Mouse (Mus musculus): ENCODE data around the gene Ppp1r14d.

DNA sequence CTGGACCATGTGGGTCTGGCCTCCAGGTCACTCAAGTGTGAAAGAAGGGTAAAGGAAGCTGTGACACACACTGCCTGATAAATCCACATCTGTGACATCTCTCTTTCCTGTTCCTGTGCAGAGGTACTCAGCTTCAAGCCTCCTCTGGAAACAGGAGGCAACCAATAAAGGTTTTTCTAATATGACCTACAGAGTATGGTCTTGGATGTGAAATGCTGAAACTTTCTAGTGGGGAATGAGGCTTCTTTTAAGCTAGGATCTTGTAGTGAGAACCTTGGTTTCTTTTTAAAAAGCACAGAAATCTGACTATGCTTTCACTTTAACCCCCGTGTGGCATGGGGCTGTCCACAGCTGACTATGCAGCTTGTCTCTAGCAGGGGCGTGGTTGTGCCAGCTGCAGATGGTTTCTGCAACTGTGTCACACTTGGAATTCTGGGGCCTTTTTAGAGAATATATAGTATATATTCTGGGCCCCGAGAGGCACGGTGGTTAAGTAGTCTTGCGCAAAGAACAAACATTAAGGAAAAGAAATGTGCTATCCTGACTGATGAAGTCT lies 52.2 kb downstream of the Ppp1r14d start:
- no peak for TF ChIP-seq CTCF (IDR thresholded peaks at IDR 0.05; ENCODE audit: low read depth, low read length)
- no peak for TF ChIP-seq GATA1 (IDR thresholded peaks at IDR 0.05; ENCODE audit: borderline replicate concordance, low read length)
- no peak for TF ChIP-seq TAL1 (conservative IDR thresholded peaks at IDR 0.05; ENCODE audit: low read depth, low read length)
- TF ChIP-seq GATA2 (IDR thresholded peaks at IDR 0.05; ENCODE audit: borderline replicate concordance, low read depth, low read length): no peak

Data from G1E (cell line).